Mouse (Mus musculus): ENCODE data around the gene Syt9.

DNA sequence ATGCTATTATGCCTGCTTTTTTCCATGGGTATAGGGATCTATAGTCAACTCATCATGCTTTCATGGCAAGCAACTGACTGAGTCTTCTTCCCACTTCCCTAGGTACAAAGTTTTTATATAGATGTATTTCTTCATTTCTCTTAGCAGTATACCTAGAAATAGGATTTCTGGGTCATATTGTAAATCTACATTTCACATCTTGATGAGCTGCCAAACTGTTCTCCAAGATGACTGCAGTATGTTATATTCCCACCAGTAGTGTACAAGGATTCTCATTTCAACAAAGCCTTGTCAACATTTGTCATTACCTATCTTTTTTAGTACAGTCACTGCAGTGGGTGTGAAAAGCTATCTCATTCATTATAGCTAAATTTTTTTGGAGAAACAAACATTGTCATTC, 19.1 kb downstream of the Syt9 start:
- TF ChIP-seq POLR2A (IDR thresholded peaks at IDR 0.05; ENCODE audit: insufficient read depth, low read depth, low read length) (no peak), CTCF (IDR thresholded peaks at IDR 0.05) (no peak)

All from heart, adult 2 months (tissue).